Mouse (Mus musculus): ENCODE measurements around the gene Cpd.
"Not testable (repeated sequence)": the region's sequence is repeated elsewhere in the genome, so short reads cannot be mapped to it uniquely, and the experiment has no call there.

The Cpd gene

GRCm38 (mm10) chr11:76848081-76848480 lies 1.3 kb upstream of the Cpd start:
- no peak for DNase-seq (ENCODE audit: low read depth in 1 of 2, low spot score in 2 of 2)

- DNase-seq (ENCODE audit: low read depth in 1 of 2, low spot score in 2 of 2), result no peak
Measured at GRCm38 (mm10) chr11:76847354-76847753, 536 bp upstream of the Cpd start.

- no peak for DNase-seq (ENCODE audit: low read depth in 1 of 2, low spot score in 2 of 2)
Measured at GRCm38 (mm10) chr11:76846011-76846877, 574 bp downstream of the Cpd start.

- DNase-seq (ENCODE audit: low read depth in 1 of 2, low spot score in 2 of 2), result peak in 1 of 2 experiments; percentile 45
Measured at GRCm38 (mm10) chr11:76845275-76845980, 1.4 kb downstream of the Cpd start.

GRCm38 (mm10) chr11:76838573-76838972 lies 8.2 kb downstream of the Cpd start:
- no peak for DNase-seq (ENCODE audit: low read depth in 1 of 2, low spot score in 2 of 2)

- no peak for DNase-seq (ENCODE audit: low read depth in 1 of 2, low spot score in 2 of 2)
Measured at GRCm38 (mm10) chr11:76836317-76836716, 10.5 kb downstream of the Cpd start.

- no peak for DNase-seq (ENCODE audit: low read depth in 1 of 2, low spot score in 2 of 2)
Measured at GRCm38 (mm10) chr11:76835868-76836267, 10.9 kb downstream of the Cpd start.

GRCm38 (mm10) chr11:76834665-76835064 lies 12.2 kb downstream of the Cpd start:
- no peak for DNase-seq (ENCODE audit: low read depth in 1 of 2, low spot score in 2 of 2)

- no peak for DNase-seq (ENCODE audit: low read depth in 1 of 2, low spot score in 2 of 2)
Measured at GRCm38 (mm10) chr11:76824885-76825265, 21.9 kb downstream of the Cpd start.

GRCm38 (mm10) chr11:76824238-76824884 lies 22.5 kb downstream of the Cpd start:
- no peak for DNase-seq (ENCODE audit: low read depth in 1 of 2, low spot score in 2 of 2)

GRCm38 (mm10) chr11:76823641-76824040 lies 23.2 kb downstream of the Cpd start:
- no peak for DNase-seq (ENCODE audit: low read depth in 1 of 2, low spot score in 2 of 2)

GRCm38 (mm10) chr11:76821353-76821752 lies 25.5 kb downstream of the Cpd start:
- no peak for DNase-seq (ENCODE audit: low read depth in 1 of 2, low spot score in 2 of 2)

GRCm38 (mm10) chr11:76817664-76818063 lies 29.2 kb downstream of the Cpd start:
- DNase-seq (ENCODE audit: low read depth in 1 of 2, low spot score in 2 of 2), result no peak

GRCm38 (mm10) chr11:76810706-76811495 lies 35.9 kb downstream of the Cpd start:
- no peak for DNase-seq (ENCODE audit: low read depth in 1 of 2, low spot score in 2 of 2)

- no peak for DNase-seq (ENCODE audit: low read depth in 1 of 2, low spot score in 2 of 2)
Measured at GRCm38 (mm10) chr11:76809450-76809849, 37.4 kb downstream of the Cpd start.

GRCm38 (mm10) chr11:76808550-76808949 lies 38.3 kb downstream of the Cpd start:
- DNase-seq (ENCODE audit: low read depth in 1 of 2, low spot score in 2 of 2), result no peak

- no peak for DNase-seq (ENCODE audit: low read depth in 1 of 2, low spot score in 2 of 2)
Measured at GRCm38 (mm10) chr11:76807007-76807679, 39.7 kb downstream of the Cpd start.

- DNase-seq (ENCODE audit: low read depth in 1 of 2, low spot score in 2 of 2), result no peak
Measured at GRCm38 (mm10) chr11:76806026-76806425, 40.8 kb downstream of the Cpd start.

GRCm38 (mm10) chr11:76805072-76805471 lies 41.7 kb downstream of the Cpd start:
- not testable (repeated sequence) for DNase-seq (ENCODE audit: low read depth in 1 of 2, low spot score in 2 of 2)

GRCm38 (mm10) chr11:76803266-76803665 lies 43.6 kb downstream of the Cpd start:
- DNase-seq (ENCODE audit: low read depth in 1 of 2, low spot score in 2 of 2), result no peak

Measured in monocyte, adult 2 months (primary cell).